Mouse (Mus musculus): ENCODE measurements around the gene Fto.

The Fto gene

DNA sequence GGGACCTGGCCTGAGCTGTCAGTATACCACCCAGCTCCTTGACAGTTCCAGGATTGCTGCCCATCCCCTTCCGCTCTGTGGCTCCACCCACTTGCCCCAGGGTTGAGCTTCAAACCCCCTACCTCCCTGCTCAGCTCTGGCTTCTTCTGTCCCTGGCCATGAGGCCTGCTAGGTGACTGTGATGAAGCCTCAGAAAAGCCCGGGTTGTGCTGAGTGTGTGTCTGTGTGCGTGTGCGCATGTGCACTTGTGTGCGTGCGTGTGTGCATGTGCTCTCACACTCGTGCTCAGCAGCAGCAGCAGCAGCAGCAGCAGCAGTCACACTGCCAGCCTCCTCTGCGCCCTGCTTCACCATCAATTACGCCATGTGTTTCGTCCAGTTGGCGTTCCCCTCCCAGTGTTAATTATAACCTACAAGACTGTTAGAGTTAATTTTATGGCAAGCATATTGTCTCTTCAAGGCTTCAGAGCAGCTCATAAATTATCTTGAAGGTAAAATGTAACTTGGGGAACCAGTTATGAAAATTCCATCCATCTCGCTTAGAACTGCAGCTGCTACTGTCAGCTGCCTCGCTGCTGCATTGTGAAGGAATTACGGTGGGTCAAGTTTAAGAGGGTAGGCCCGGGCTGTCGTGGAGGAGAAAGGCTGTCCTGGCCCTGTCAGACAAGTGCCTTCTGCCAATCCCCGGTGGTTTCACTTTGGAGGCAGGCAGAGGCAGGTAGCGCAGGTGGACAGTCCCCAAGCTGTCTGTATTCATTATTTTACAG, 219.5 kb downstream of the Fto start:
- DNase-seq: no peak

DNA sequence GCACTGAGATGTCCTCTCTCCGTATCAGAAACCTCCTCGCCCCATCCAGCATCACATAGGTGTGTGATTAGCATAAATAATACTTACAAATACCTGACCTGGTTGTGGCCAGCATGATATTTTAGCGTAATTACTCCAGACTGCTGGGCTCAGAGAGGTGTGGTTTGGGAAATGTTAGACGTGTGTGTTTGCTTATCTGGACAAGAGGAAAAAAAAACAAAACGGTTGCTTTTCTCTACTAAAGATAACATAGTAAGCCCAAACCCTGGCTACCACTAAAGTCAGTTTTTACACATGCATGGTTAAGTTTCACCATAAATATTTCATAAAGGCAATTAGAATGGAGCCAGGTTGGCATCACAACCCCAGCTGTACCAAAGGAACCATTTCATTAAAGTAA, 221.4 kb downstream of the Fto start:
- no peak for DNase-seq

DNA sequence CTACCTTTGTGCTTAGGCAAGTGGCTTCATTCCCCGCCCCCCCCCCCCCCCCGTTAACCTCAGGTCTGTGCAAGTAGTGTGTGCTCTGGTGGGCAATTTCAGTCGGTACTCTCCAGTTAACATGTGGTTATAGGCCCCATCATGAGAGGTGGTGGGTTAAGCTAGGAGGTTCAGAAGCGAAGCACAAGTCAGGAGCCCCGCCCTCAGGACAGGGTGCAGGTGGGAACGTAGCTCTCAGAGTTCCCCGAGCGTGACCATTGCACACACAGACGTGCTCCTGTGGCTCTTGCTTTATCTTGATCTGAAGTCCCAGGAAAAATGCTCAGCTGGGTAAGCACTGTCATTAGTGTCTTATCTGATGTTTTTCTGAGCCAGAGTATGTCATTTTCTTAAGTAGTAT, 224.8 kb downstream of the Fto start:
- no peak for DNase-seq

DNA sequence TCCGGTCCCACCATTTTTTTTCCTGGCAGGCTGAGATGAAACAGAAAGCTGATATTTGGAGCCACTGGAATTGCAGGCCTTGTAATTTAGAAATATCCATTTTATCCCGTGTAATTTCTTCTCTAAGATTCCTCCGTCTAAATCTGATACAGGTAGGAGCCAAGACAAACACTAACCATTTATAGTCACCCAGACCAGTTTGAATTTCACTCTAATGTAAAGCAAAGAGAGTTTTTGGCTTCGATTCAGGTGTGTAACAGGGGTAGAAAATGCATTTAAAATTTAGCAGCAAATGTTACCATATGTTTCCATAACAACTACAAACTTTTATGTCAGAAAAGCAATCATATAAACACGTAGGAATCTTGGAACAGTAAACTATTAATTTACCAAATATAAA, 225.6 kb downstream of the Fto start:
- no peak for DNase-seq

DNA sequence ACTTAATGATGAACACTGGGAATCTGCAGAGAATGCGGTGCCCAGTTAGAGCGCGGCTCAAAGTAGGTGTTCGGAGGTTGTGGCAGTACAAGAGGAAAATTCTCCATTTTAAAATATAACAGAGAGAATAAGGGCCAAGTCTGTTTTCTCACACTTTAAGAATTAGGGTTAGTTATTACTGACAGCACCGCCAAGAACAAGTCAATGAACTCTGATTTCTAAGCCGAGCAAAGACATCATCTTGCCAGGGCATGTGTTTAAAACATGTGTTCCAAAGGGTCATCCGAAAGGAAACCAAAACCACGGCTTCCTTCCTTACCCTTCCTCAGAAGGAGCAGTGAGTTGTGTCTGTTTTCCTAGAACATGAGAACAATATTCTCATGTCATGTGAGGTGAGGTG, 226.3 kb downstream of the Fto start:
- no peak for DNase-seq

DNA sequence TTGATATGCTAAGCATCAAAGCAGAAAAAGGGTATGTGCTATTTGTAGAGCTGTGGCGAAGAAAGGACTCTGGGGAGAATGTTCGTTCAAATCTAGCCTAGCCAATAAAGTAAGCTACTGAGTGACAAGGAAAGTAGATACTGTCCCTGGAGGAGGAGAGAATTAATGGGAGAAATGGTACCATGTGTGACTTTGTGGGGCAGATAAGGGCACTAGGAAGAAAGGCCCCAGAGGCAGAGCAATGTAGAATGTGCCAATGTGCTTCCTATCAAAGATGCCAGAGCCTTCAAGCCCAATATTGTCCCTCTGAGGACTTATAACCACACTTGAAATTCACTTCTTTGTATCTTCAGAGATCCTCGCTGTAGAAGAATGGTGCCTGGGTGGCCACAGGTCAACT, 227.9 kb downstream of the Fto start:
- DNase-seq: no peak

DNA sequence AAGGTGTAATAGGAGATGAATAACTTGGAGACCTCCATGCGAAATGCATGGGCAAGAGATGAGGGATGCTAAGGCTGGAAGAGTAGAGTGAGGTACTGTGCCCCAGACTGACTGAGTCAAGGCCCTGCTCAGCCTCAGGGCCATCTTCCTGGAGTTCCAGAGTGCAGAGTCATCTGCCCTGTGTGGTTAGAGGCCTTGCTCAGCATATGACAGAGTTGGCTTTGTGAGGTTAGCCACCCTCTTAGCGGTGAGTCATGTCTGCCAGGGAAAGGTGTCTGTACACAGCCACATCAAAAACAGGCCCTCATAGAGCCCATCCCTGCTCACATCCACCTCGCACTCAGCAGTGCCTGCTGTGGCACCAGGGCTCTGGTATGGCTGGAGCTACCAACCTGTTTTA, 232.2 kb downstream of the Fto start:
- DNase-seq: no peak

DNA sequence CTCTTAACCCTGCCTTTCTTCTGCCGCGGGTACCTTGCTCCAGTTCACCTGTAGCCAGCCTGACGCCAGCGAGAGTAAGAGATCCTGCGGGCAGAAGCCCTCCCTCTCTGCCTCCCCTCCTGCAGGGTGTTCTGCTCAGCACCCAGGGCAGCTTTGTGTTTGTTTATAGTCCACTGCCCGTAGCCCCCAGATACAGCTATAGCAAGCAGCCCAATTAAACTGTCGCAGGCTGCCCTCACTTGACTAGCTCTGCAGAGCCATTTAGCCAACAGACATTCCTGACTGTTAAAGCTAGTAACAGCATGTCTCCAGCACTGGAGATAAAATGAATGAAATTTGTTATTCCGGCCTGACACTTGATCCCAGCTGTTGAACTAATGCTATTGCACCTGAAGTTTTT, 233.3 kb downstream of the Fto start:
- no peak for DNase-seq

DNA sequence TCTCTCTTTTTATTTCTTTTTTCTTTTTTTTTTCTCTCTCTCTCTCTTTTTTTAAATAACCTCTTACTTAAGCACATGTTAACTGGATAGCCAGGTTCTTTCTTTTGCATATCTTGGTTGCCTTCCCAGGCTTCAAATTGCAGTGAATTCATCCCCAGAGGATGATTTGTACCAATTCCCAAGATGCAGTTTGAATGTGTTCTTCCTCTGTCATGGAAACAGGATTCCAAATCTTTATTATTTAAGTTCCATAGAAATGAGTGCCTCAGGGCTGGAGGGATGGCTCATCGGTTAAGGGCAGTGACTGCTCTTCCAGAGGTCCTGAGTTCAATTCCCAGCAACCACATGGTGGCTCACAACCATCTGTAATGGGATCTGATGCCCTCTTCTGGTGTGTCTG, 236.8 kb downstream of the Fto start:
- no peak for DNase-seq

DNA sequence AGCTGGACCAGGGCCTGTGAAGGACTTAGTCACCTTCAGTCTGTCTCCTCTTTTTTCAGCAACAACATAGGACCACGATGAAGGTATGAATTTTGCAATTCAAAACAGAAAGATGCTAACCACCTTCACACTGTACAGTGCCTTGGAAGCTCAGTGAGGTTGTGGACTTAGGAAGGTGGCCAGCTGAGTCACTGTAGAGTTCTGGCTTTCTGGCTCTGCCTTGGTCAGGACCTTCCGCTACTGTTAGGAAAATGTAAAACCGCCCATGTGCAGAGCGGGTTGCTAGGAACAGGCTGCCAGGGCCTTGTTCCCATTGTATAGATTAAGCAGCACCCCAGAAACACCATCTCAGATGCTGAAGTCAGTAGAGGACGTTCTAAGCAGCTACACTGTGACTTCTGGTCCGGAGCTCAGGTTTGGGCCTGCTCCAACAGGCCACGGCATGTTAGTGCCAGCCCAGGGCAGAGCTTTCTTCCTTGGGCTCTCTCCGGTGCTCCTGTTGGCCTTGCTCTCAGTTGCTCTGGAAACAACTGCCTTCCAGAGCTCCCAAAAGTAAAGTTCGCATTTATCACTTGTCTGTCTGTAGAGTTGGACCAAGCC, 237.9 kb downstream of the Fto start:
- DNase-seq: peak; percentile 50

DNA sequence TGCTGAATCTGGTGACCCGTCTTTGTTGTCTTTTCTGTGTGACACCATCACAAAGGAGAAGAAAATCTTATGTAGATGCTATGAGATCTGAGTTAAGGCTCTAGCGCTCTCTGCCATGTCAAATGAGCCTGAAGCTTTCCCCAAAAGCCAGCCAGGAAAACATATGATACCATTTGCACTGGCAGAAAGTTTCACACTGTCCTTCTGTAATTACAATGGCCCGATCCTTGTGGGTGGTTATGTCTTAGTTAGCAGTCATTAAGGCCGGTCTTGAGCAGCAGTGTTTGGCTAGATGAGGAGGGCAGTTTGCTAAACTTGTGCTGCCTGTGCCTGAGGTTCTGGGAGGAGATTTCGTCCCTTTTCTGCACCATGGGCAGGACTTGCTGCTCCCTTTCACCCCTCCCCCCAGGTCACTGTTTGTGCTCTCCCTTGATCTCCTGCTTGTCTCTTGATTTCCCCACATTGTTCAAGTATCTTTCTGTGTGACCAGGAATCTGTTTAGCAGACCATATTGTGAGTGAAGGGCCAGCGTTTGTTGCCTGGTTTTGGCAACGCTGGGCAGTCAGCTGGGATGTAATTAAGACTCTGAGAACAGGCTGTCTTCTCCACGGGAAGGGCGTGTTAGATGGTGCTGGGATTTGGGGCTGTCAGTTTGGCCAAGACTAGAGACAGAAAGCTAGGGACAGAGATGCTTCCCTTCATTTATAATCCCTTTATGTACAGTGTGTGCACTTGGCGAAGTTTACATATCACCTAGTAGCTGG, 238.6 kb downstream of the Fto start:
- DNase-seq: peak; percentile 89

DNA sequence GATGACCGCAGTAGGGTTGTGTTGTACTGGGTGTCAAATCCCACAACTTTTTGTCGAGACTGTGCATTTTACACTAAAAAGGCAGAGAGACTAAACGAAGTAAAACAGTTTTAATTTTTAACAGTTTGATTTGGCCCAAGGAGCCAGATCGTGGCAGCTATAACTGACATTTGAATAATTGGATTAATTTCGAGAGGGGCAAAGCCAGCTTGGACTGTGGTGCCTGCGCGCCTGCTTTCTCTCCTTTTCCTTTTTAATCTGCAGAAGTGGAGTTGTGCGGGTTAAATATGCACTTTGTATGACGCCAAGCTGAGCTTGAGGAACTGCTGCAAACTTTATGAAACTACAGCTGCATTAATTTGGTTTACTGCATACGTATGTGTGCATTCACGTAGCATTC, 239.3 kb downstream of the Fto start:
- no peak for DNase-seq

DNA sequence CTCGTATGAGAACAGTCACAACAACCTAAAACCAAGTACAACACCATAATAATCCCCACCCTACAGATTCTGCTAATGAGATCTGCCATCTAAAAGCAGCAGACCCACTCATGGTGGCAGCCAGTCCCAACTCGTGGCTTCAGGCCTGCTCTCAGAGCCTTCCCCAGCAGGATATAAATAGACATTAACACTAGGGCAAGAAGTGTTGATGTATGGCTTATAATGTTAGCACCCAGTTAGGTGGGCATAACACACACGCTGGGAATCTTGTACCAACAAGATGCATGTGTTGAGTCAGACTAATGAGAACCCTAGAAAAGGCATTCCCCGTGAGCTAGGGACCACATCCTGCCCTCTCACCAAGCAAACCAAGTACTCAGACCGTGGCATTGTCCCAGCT, 240.1 kb downstream of the Fto start:
- no peak for DNase-seq

DNA sequence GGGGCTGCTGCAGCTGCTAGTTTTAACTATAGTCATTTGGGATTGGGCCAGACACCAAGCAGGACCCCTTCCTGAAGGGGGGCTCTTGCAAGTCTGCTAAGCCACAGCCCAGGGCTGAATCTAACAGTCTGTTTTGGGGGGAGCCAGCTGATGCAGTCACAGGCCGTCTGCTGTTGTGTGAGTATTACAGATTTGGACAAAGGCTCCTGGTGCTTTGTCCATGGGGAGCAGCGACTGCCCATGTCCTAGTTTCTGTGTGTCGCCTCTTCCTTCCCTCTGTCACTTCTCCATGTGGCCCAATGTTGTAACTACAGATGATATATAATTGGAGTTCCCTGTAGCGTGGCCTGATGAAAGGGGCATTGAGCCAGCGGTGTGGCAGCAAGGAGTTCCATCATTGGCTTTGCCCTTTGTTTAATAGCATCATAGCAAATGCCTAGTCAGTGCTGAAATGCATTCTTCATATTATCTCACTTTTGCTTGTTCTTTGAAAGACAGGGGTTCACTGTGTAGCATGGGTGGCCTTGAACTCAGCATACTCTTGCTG, 243.8 kb downstream of the Fto start:
- no peak for DNase-seq

DNA sequence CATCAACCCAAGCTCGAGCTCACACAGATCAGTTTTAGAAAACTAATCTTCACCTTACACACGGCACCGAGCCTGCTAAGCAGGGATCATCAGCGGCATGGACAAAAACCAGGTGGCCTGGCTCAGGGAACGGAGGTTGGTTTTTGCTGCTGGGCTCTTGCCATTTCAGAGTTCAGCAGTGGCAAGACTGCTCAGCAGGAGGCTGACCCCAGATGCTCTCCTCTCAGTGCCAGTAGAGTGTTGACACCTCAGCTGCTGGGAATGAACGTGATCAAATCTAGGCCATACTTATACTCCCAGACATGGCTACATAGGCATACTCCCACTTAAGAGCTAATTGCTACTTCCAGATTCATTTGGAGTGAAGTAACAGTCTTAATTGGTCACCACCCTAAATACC, 245.1 kb downstream of the Fto start:
- peak; percentile 72 for DNase-seq

DNA sequence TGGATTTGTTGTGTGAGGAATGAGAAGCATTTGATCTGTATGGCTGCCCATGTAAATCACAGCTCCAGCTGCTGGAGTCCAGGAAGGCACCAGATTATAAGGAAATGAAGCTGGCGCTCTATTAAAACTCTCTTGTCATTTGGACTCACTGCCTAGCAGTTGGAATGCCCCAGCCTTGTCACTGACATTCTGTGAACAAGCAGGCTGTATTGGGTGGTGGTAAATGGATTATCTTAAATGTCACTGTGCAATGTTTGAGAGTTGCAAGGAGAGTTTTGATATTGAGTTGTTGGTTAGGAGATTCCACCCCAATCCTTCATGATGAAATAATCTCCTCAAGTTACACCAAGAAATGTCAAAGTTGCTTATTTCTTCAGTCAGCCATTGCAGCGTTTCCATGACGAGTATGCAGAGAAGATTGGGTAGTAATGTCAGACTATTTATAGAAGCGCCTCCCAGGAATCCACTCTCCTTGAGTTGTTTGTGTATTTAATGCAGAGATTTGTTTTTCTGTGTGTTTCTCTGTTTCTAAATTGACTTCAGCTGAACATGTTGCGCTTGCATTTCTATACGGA, 246.8 kb downstream of the Fto start:
- DNase-seq: no peak

DNA sequence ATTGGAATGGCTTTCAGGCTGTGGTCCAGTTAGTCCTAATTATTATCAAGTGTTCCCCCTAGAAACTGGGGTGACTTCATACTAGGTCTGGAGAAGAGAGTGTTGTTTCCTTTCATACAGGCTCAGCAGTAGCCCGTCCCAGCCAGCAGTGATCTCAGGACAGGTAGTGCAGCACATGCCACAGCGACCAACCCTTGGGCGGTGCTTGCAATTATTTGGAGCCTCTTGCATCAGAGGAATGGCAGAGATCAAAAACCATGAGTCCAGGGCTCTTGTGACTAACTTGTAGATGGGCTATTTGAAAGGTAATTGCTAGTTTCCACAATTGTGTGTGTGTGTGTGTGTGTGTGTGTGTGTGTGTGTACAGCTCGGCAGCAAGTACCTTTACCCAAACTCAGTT, 247.9 kb downstream of the Fto start:
- no peak for DNase-seq

DNA sequence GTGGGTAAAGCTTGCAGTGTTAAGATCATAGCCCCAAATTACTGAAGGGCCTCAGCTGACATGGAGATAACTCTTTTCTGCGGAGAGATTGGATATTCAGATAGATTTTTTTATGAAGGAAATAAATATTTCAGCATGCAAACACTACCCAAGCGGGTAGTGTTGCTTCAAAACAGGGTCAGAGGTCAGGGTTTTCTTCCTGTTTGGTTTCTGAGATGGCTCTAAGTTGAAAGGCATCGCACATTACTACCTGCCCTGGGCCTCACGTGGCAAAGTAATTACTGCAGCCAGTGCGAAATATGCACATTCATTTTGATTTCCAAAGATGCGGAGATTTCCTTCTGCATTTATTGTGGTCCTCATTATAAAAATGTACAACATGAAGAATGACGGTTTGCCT, 249.3 kb downstream of the Fto start:
- DNase-seq: no peak

DNA sequence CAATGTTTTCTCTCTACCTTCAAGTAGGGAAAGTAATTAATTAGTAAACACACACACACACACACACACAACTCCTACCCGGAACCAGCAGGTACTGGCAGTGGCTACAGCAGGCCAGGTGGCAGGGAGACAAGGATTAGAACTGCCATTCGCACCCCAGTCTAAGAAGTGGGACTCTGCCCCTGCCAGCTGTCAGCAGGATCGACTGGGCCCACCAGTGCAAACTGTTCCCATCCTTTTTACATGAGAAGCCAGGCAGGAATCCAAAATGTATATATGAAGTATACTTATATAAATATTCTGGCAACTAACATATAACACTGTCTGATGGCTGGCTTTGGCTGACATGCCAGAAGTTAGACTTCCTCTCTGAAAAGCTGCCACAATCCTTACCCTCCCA, 250.0 kb downstream of the Fto start:
- peak; percentile 52 for DNase-seq

DNA sequence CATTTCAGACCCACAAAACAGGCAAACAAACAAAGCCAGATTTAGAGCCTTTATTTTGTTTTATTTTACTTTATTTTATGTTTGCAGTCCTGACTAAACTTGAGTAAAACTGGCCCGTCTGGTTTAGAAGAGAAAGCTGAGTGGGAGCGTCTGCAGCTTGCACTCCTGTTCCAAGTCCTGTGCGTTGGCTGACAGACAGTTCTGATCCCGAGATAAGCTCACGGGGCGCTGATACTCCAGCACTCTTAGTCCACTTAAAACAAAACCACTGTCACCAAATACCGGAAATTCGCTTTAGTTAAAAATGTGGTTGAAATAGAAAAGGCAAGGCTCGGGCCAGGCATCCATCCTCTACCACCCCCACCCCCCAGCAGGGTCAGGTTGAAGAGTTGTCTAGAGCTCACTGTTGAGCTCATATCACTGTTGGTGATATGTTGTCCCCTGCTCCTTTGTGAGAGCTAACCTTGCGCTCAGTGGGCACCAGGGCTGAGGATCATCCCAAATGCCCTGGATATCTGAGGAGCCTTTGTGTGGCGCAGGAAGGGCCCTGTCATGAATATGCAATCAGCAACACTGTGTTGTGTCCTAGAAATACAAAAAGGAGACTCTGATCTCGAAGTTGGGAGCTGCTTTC, 252.7 kb downstream of the Fto start:
- DNase-seq: no peak

DNA sequence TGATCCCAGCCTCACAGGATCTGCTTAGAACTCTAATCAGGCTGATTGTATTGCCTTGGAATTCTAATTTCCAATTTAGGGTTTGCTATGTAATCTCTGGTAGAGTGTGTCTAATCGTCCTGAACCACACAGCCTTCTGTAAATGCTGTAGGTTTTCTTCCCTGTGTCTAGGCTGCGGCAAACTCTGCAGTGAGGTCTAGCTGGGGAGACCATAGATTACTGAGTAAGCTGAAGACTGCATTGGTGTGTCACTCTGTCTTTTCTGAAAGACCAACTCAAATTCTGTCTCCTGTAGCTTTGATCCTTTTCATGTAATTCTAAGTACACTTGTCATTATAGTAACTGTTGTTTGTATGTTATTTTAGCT, 253.2 kb downstream of the Fto start:
- DNase-seq: no peak

DNA sequence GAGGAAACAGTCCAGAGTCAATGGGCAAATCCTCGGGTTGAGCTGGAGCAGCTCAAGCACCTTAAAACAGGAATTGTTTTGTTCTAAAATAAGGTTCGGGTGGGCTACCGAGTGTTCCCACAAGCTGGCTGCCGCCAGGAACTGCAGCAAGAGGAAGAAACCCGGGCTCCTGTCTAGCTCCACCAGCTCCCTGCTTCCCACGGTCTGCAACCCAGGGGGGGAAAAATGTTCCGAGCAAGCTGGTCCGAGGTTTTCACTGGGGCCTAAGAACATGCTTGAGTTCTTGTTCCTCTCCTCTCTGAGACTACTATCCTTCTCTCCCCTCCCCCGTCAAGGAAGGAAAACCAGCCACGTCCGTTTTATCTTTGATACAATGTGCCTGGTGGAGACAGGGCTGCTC, 256.5 kb downstream of the Fto start:
- no peak for DNase-seq

DNA sequence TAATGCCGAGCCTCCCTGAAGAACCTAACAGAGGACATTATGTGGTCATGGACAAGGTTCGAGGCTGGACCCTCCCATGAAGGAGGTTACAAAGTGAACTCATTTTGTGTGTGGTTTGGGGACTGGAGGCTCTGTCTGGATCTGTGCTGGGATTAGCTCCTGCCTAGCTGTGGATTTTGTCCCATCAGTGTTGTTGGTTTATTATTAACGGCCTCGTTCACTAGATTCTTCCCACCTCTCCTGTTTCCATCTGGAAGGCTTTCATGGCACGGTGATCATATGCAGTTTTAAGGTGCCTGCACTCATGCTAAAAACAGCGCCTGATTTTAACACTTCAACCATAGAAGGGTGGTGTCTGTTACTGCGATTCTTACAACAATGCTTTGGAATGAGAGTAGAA, 257.5 kb downstream of the Fto start:
- DNase-seq: no peak

Measured in cerebellum, adult 11-12 months (tissue).